Mouse (Mus musculus) CH12.LX (cell line): ENCODE results near the gene Tk1. TPM values are rescaled to one million over a fixed set of nuclear protein-coding genes. Genes with fewer than 3 reads are reported as not detected.

Experiments used
- DNase-seq: peaks from one replicate; pipeline ENCODE4 v3.0.0-alpha.2; 2013; ENCODE audit errors: extremely low read depth
- H3K27ac ChIP-seq: 2 replicates; pipeline ENCODE4 v1.5.1; 2012; ENCODE audit warnings: low read depth, mild to moderate bottlenecking, control low read depth, moderate library complexity; ENCODE audit not compliant: insufficient read depth
- H3K27me3 ChIP-seq: replicated peaks from 2 replicates; pipeline ENCODE3; 2012; ENCODE audit warnings: inconsistent platforms
- H3K36me3 ChIP-seq, 2 experiments: replicated peaks in 1 of 2; 2 replicates each; pipeline versions ENCODE3 to v1.6.1; 2012; ENCODE audit warnings: inconsistent platforms in 1 of 2, low read length in 1 of 2, mild to moderate bottlenecking in 1 of 2, mixed read lengths in 1 of 2, moderate library complexity in 1 of 2; ENCODE audit not compliant: control insufficient read depth in 1 of 2, insufficient read depth in 1 of 2
- H3K4me1 ChIP-seq, 2 experiments: 2 replicates each; pipeline ENCODE4 v1.6.1; 2012; ENCODE audit warnings: inconsistent platforms in 1 of 2, moderate library complexity in 1 of 2; ENCODE audit not compliant: insufficient read depth in 2 of 2, control insufficient read depth in 1 of 2
- H3K4me2 ChIP-seq: 2 replicates; pipeline ENCODE4 v1.6.1; 2012; ENCODE audit warnings: low read depth, mild to moderate bottlenecking, control low read depth; ENCODE audit not compliant: poor library complexity, insufficient read depth, severe bottlenecking
- H3K4me3 ChIP-seq, 3 experiments: fragments of 150-350 bp in 1 of 3; sonication (generic) in 1 of 3; replicated peaks in 1 of 3; 2 replicates each; pipeline versions ENCODE3 to v1.5.1; 2011 to 2012; ENCODE audit warnings: low read depth in 2 of 3, low read length in 2 of 3, mild to moderate bottlenecking in 2 of 3, moderate library complexity in 2 of 3, control low read depth in 1 of 3, improper control_type of control experiment in 1 of 3, inconsistent platforms in 1 of 3, mixed read lengths in 1 of 3; ENCODE audit not compliant: poor library complexity in 1 of 3
- H3K79me2 ChIP-seq: replicated peaks from 2 replicates; pipeline ENCODE4 v1.6.1; 2012; ENCODE audit warnings: mild to moderate bottlenecking, moderate library complexity; ENCODE audit not compliant: control insufficient read depth, poor library complexity, insufficient read depth, severe bottlenecking; ENCODE audit errors: extremely low read depth
- H3K9ac ChIP-seq: 2 replicates; pipeline ENCODE4 v1.6.1; 2012; ENCODE audit warnings: low read depth, mild to moderate bottlenecking, control low read depth, moderate library complexity; ENCODE audit not compliant: insufficient read depth
- H3K9me3 ChIP-seq: replicated peaks from 2 replicates; pipeline ENCODE3; 2012; ENCODE audit warnings: low read length, inconsistent platforms, mixed read lengths
- CHD1 ChIP-seq: IDR thresholded peaks from 2 replicates; pipeline ENCODE4 v1.6.1; 2012; ENCODE audit warnings: low read depth, low read length, improper control_type of control experiment, inconsistent platforms
- CHD2 ChIP-seq: IDR thresholded peaks from 2 replicates; pipeline ENCODE4 v1.6.1; 2011; ENCODE audit warnings: low read length, improper control_type of control experiment
- E2F4 ChIP-seq: IDR thresholded peaks from 2 replicates; pipeline ENCODE4 v1.6.1; 2011; ENCODE audit warnings: low read depth, low read length, improper control_type of control experiment; ENCODE audit not compliant: insufficient replicate concordance
- ELF1 ChIP-seq: IDR thresholded peaks from 2 replicates; pipeline ENCODE4 v1.6.1; 2014; ENCODE audit warnings: low read depth, mild to moderate bottlenecking, inconsistent platforms, low read length, improper control_type of control experiment
- EP300 ChIP-seq: IDR thresholded peaks from 2 replicates; pipeline ENCODE4 v1.6.1; 2011; ENCODE audit warnings: low read length, improper control_type of control experiment
- IRF4 ChIP-seq: IDR thresholded peaks from 2 replicates; pipeline ENCODE4 v1.6.1; 2014; ENCODE audit warnings: low read depth, mild to moderate bottlenecking, inconsistent platforms, low read length, improper control_type of control experiment
- JUN ChIP-seq: IDR thresholded peaks from 2 replicates; pipeline ENCODE4 v1.6.1; 2011; ENCODE audit warnings: low read depth, mild to moderate bottlenecking, low read length, improper control_type of control experiment, moderate library complexity; ENCODE audit not compliant: insufficient read depth
- JUND ChIP-seq: conservative IDR thresholded peaks from 2 replicates; pipeline ENCODE4 v1.6.1; 2011; ENCODE audit warnings: low read depth, low read length, improper control_type of control experiment
- KAT2A ChIP-seq: IDR thresholded peaks from 2 replicates; pipeline ENCODE4 v1.6.1; 2012; ENCODE audit warnings: low read length, improper control_type of control experiment, inconsistent platforms; ENCODE audit not compliant: insufficient replicate concordance
- MAFK ChIP-seq: IDR thresholded peaks from 2 replicates; pipeline ENCODE4 v1.6.1; 2011; ENCODE audit warnings: low read length, improper control_type of control experiment; ENCODE audit not compliant: insufficient replicate concordance
- MEF2A ChIP-seq: IDR thresholded peaks from 2 replicates; pipeline ENCODE4 v1.6.1; 2014; ENCODE audit warnings: low read depth, mild to moderate bottlenecking, inconsistent platforms, low read length, improper control_type of control experiment, borderline replicate concordance
- MXI1 ChIP-seq: IDR thresholded peaks from 2 replicates; pipeline ENCODE4 v1.6.1; 2011; ENCODE audit warnings: mild to moderate bottlenecking, low read depth, low read length, improper control_type of control experiment
- PAX5 ChIP-seq: IDR thresholded peaks from 2 replicates; pipeline ENCODE4 v1.6.1; 2012; ENCODE audit warnings: low read length, inconsistent platforms, mixed read lengths
- POLR2A ChIP-seq: IDR thresholded peaks from 2 replicates; pipeline ENCODE4 v1.6.1; 2011; ENCODE audit warnings: low read depth, mild to moderate bottlenecking, improper control_type of control experiment, low read length
- RAD21 ChIP-seq: IDR thresholded peaks from 2 replicates; pipeline ENCODE4 v1.6.1; 2011; ENCODE audit warnings: low read depth, mild to moderate bottlenecking, low read length, improper control_type of control experiment, moderate library complexity
- RCOR1 ChIP-seq: conservative IDR thresholded peaks from 2 replicates; pipeline ENCODE4 v1.6.1; 2012; ENCODE audit warnings: low read depth, mild to moderate bottlenecking, inconsistent platforms, low read length, improper control_type of control experiment
- SIN3A ChIP-seq: IDR thresholded peaks from 2 replicates; pipeline ENCODE4 v1.6.1; 2012; ENCODE audit warnings: low read length, improper control_type of control experiment, inconsistent platforms
- SMC3 ChIP-seq: IDR thresholded peaks from 2 replicates; pipeline ENCODE4 v1.6.1; 2011; ENCODE audit warnings: low read depth, low read length, improper control_type of control experiment
- TBP ChIP-seq: conservative IDR thresholded peaks from 2 replicates; pipeline ENCODE4 v1.6.1; 2011; ENCODE audit warnings: low read depth, low read length, improper control_type of control experiment
- TCF12 ChIP-seq: IDR thresholded peaks from 2 replicates; pipeline ENCODE4 v1.6.1; 2014; ENCODE audit warnings: low read depth, mild to moderate bottlenecking, inconsistent platforms, low read length, improper control_type of control experiment
- UBTF ChIP-seq: IDR thresholded peaks from 2 replicates; pipeline ENCODE4 v1.6.1; 2012; ENCODE audit warnings: low read depth, mild to moderate bottlenecking, inconsistent platforms, low read length, improper control_type of control experiment, moderate library complexity
- USF1 ChIP-seq: IDR thresholded peaks from 2 replicates; pipeline ENCODE4 v1.6.1; 2014; ENCODE audit warnings: low read depth, mild to moderate bottlenecking, inconsistent platforms, low read length, improper control_type of control experiment
- ZC3H11A ChIP-seq: IDR thresholded peaks from 2 replicates; pipeline ENCODE4 v1.6.1; 2012; ENCODE audit warnings: low read depth, mild to moderate bottlenecking, inconsistent platforms, low read length, improper control_type of control experiment
- ZKSCAN1 ChIP-seq: IDR thresholded peaks from 2 replicates; pipeline ENCODE4 v1.6.1; 2012; ENCODE audit warnings: low read depth, inconsistent platforms, low read length, improper control_type of control experiment, borderline replicate concordance
- ZMIZ1 ChIP-seq: IDR thresholded peaks from 2 replicates; pipeline ENCODE4 v1.6.1; 2012; ENCODE audit warnings: low read depth, mild to moderate bottlenecking, inconsistent platforms, low read length, improper control_type of control experiment
- dilution Hi-C: fragments of 300-500 bp; cut with MboI; formaldehyde crosslinking; loops from 2 replicates; pipeline ENCODE4 v1.14.3; 2020; ENCODE audit warnings: low sequenced_read_pairs; ENCODE audit not compliant: extremely low pct_unique_long_range_greater_than_20kb, extremely low pct_ligation_motif_present
- in situ Hi-C: fragments of 300-500 bp; cut with MboI; formaldehyde crosslinking; loops from 3 replicates; pipeline ENCODE4 v1.14.3; 2019; ENCODE audit warnings: low sequenced_read_pairs, low pct_ligation_motif_present, low pct_unique_long_range_greater_than_20kb, mixed read lengths
- polyA plus RNA-seq: library from polyadenylated mRNA; unstranded; fragments of >175 nt; gene quantifications from 2 replicates; pipeline ENCODE4 v1.2.1, GENCODE M21; 2012; ENCODE audit warnings: low read depth; ENCODE audit not compliant: insufficient read length
- total RNA-seq, 2 experiments: library from RNA; depleted of rRNA; stranded (reverse); fragments of 300-350 nt in 1 of 2; fragments of >200 nt in 1 of 2; gene quantifications; 2 replicates each; pipeline ENCODE4 v1.2.3; 2012 to 2014

Gene Tk1
- total and polyA plus RNA-seq, 3 experiments, result 146 to 235 (median 179) TPM

- TF ChIP-seq IRF4 (peak; percentile 86), CHD1 (no peak), MXI1 (no peak; the same call in 1 of the 2 replicates), ZC3H11A (no peak), PAX5 (no peak), TBP (no peak), MEF2A (peak; percentile 82), ZMIZ1 (no peak), KAT2A (no peak), ZKSCAN1 (no peak), E2F4 (no peak), CHD2 (no peak; the same call in 1 of the 2 replicates), EP300 (peak; percentile 85), SIN3A (peak; percentile 45; the same call in 1 of the 2 replicates), RCOR1 (peak; percentile 86), JUN (no peak), MAFK (peak; percentile 70), ELF1 (peak; percentile 57; the same call in 1 of the 2 replicates), SMC3 (0 out of 2 replicates have a peak, but pooled peaks have one; percentile 3), POLR2A (no peak), RAD21 (no peak; the same call in 1 of the 2 replicates), USF1 (peak; percentile 69)
Measured at GRCm38 (mm10) chr11:117871911-117872584, 46.2 kb upstream of the Tk1 start (continued).

GRCm38 (mm10) chr11:117871376-117871775 is 45.5 kb upstream of the Tk1 start:
- in situ Hi-C loops, result loop anchor here (5.0 kb wide), 2 partner anchors 96 to 151 kb away; no protein-coding TSS in a partner anchor
- H3K79me2 ChIP-seq, result no peaks in the 10 kb centered on the region
- 0 out of 2 replicates have a peak, but pooled peaks have one; percentile 3 for TF ChIP-seq SMC3
- TF ChIP-seq JUND, result no peak
- TF ChIP-seq RAD21, result no peak
- no peak for TF ChIP-seq IRF4
- TF ChIP-seq UBTF, result no peak
- TF ChIP-seq TCF12, result no peak
- H3K27ac ChIP-seq, result no peak overlapping the region
- dilution Hi-C loops, result no loop called here
- peaks cover 61% of the 10 kb centered on the region for H3K27me3 ChIP-seq
- no peaks in the 10 kb centered on the region for H3K36me3 ChIP-seq
- peaks cover 4% of the 10 kb centered on the region for H3K9me3 ChIP-seq
- no peak overlapping the region for H3K9ac ChIP-seq
- peak overlapping the region; percentile 24; the same call in 1 of the 2 replicates for H3K4me2 ChIP-seq
- H3K4me3 ChIP-seq, result no peak overlapping the region
- no peak for DNase-seq
- H3K4me1 ChIP-seq, result peaks cover 17 to 32% of the 10 kb centered on the region in 2 experiments
